Mouse (Mus musculus) testis, adult 2 months (tissue): ENCODE results near the gene Svs1.

Experiments used
- CTCF ChIP-seq: fragments of 200-500 bp; IDR thresholded peaks from 2 replicates; pipeline ENCODE4 v1.5.1; 2012; ENCODE audit warnings: low read depth, mild to moderate bottlenecking, inconsistent platforms, low read length, moderate library complexity; ENCODE audit not compliant: control insufficient read depth, insufficient read depth, insufficient replicate concordance
- POLR2A ChIP-seq: fragments of 200-500 bp; IDR thresholded peaks from 2 replicates; pipeline ENCODE4 v1.6.1; 2012; ENCODE audit warnings: low read depth, mild to moderate bottlenecking, inconsistent platforms, low read length, moderate library complexity; ENCODE audit not compliant: control insufficient read depth

DNA sequence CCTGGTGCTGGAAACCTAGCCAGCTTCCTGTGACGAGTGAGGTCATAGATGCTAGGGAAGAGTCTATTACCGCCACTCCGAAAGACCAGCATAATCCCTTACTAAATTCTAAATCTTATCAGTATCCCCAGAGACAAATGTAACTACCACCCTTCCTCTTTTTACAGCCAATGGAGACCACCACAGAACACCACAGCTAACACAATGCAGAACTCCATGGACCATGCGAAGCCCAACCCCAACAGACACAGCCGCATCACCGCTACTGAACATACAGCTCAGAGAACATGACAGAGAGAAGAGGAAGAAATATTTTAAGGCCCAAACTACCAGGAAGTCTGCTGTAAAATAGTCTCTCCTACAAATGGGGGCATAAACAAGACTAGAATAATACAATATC is 35.0 kb upstream of the Svs1 start:
- TF ChIP-seq POLR2A (no peak), CTCF (no peak)
